Mouse (Mus musculus) midbrain, embryonic 15.5 days (tissue): ENCODE results near the gene Trpm2. TPM values are rescaled to one million over a fixed set of nuclear protein-coding genes. Genes with fewer than 3 reads are reported as not detected.
"Not testable (repeated sequence)": the region's sequence is repeated elsewhere in the genome, so short reads cannot be mapped to it uniquely, and the experiment has no call there.

Experiments
- ATAC-seq: fragments of 200-750 bp; cut with Nextera tagmentation; replicated peaks from 2 replicates; pipeline ENCODE4 v1.8.0; 2017; ENCODE audit warnings: moderate TSS enrichment
- H3K27ac ChIP-seq: fragments of 300-500 bp; sonication (generic); 2 replicates; pipeline ENCODE4 v1.5.1; 2015; ENCODE audit warnings: mild to moderate bottlenecking, inconsistent platforms
- H3K27me3 ChIP-seq: fragments of 300-500 bp; sonication (generic); replicated peaks from 2 replicates; pipeline ENCODE4 v1.6.1; 2015; ENCODE audit warnings: inconsistent platforms
- H3K36me3 ChIP-seq: fragments of 300-500 bp; sonication (generic); replicated peaks from 2 replicates; pipeline ENCODE4 v1.6.1; 2015; ENCODE audit warnings: inconsistent platforms
- H3K4me1 ChIP-seq: fragments of 300-500 bp; sonication (generic); 2 replicates; pipeline ENCODE4 v1.6.1; 2015; ENCODE audit warnings: inconsistent platforms
- H3K4me2 ChIP-seq: fragments of 300-500 bp; sonication (generic); 2 replicates; pipeline ENCODE4 v1.6.1; 2015; ENCODE audit warnings: inconsistent platforms, mild to moderate bottlenecking, moderate library complexity
- H3K4me3 ChIP-seq: fragments of 300-500 bp; sonication (generic); 2 replicates; pipeline ENCODE4 v1.5.1; 2015; ENCODE audit warnings: mild to moderate bottlenecking, inconsistent platforms
- H3K9ac ChIP-seq: fragments of 300-500 bp; sonication (generic); 2 replicates; pipeline ENCODE4 v1.6.1; 2015; ENCODE audit warnings: mild to moderate bottlenecking, inconsistent platforms
- H3K9me3 ChIP-seq: fragments of 300-500 bp; sonication (generic); 2 replicates; pipeline ENCODE4 v1.6.1; 2016; ENCODE audit warnings: inconsistent platforms
- WGBS: fragments of 180-500 bp; shearing (Covaris S2); methylation state at CpG from one replicate; pipeline ENCODE4 v1.1.7; 2015; ENCODE audit warnings: mixed read lengths; 5-methylcytosine and 5-hydroxymethylcytosine counted together
- polyA plus RNA-seq: library from polyadenylated mRNA; unstranded; fragments of >200 nt; fragmentation: Nextera tagmentation; extraction: Ambion mirVana; gene quantifications from 2 replicates; pipeline ENCODE4 v1.2.1, GENCODE M21; 2015

Gene Trpm2
- 3.7 and 6.1 TPM in 2 replicates for polyA plus RNA-seq

DNA sequence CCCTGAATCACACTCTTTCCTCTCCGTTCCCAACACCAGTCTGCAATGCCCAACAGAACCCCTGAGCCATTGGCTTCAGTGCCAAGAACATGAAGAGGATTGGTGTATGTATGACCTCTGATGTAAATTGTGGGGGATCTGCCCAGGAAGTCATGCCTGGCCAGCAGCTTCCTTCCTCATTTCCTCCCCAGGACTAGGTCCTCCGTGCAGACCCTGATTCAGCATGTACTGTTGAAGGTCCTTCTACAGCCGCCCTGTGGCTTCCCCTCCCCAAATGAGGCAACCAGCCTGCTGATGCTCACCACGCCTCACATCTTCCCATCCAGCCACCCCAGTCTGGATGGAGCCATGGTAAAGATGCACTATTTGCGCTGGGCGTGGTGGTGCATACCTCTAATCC, at the start of gene Trpm2:
Gene Trpm2, minus strand, starts transcription at position 83 of the 400 bp plus-strand sequence.
- Histone ChIP-seq H3K27me3 (peaks cover 18% of the 10 kb centered on the region; the same call in 1 of the 2 replicates), H3K4me3 (peak within 1 kb of the TSS; percentile 46), H3K4me1 (peaks cover 13% of the 10 kb centered on the region), H3K9me3 (no peaks in the 10 kb centered on the region), H3K9ac (peak within 1 kb of the TSS; percentile 49), H3K36me3 (no peaks in the 10 kb centered on the region), H3K27ac (no peak within 1 kb of the TSS), H3K4me2 (peak within 1 kb of the TSS; percentile 89)
- WGBS: 85% methylated on average over 6 of the region's 6 CpGs
- no peak for ATAC-seq

DNA sequence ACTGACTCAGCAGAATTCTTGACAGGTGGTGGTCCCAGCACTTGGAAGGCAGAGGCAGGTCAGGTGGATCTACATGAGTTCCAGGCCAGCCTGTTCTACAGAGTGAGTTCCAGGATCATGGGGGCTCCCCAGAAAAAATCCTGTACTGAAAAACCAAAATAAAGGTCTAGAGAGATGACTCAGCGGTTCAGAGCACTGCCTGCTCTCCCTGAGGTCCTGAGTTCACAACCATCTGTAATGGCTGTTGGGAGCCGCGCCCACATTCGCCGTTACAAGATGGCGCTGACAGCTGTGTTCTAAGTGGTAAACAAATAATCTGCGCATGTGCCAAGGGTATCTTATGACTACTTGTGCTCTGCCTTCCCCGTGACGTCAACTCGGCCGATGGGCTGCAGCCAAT, 49.6 kb upstream of the Trpm2 start:
- H3K9me3 ChIP-seq, H3K36me3 ChIP-seq, H3K9ac ChIP-seq, H3K27me3 ChIP-seq, H3K4me1 ChIP-seq, ATAC-seq, H3K4me2 ChIP-seq, H3K27ac ChIP-seq, H3K4me3 ChIP-seq: not testable (repeated sequence)
- 97% methylated on average over 7 of the region's 11 CpGs for WGBS

- Histone ChIP-seq H3K27me3 (no peaks in the 10 kb centered on the region), H3K4me3 (no peak overlapping the region), H3K9ac (no peak overlapping the region), H3K36me3 (no peaks in the 10 kb centered on the region), H3K9me3 (no peaks in the 10 kb centered on the region), H3K27ac (no peak overlapping the region), H3K4me1 (peaks cover 2% of the 10 kb centered on the region; the same call in 1 of the 2 replicates), H3K4me2 (no peak overlapping the region)
- ATAC-seq: 0 out of 2 replicates have a peak, but pooled peaks have one; percentile 37
- 74% methylated on average over 4 of the region's 4 CpGs for WGBS
Measured at GRCm38 (mm10) chr10:78019291-78019690, 48.9 kb upstream of the Trpm2 start.

DNA sequence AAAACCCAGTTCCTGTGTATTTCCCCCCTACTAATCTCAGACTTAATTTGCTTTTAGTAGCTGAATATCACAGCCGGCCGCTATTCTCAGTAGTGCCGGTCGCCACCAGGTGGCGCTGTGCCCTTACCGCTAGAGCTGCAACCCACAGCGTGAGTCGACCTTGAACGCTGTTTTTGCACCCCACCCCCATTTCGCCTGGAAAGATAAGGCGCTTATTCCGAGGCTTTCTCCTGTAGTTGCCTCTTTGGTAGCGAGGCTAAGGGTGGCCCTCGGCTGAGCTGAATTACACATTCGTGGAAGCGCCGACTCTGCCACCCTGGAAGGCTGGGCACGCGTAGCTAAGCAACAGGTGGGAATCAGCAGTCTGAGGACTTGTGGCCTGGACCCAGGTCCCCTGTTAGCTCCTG, 48.4 kb upstream of the Trpm2 start:
- Histone ChIP-seq H3K4me3 (peak overlapping the region; percentile 31), H3K27ac (no peak overlapping the region), H3K9me3 (no peaks in the 10 kb centered on the region), H3K4me1 (peaks cover 2% of the 10 kb centered on the region; the same call in 1 of the 2 replicates), H3K4me2 (peak overlapping the region; percentile 55), H3K36me3 (no peaks in the 10 kb centered on the region), H3K9ac (peak overlapping the region; percentile 7; the same call in 1 of the 2 replicates), H3K27me3 (no peaks in the 10 kb centered on the region)
- WGBS: 23% methylated on average over 19 of the region's 19 CpGs
- ATAC-seq: peak; percentile 75

GRCm38 (mm10) chr10:78016366-78016765, 46.0 kb upstream of the Trpm2 start:
- Histone ChIP-seq H3K36me3 (no peaks in the 10 kb centered on the region), H3K9ac (no peak overlapping the region), H3K4me1 (peaks cover 2% of the 10 kb centered on the region; the same call in 1 of the 2 replicates), H3K4me2 (no peak overlapping the region), H3K27ac (no peak overlapping the region), H3K9me3 (no peaks in the 10 kb centered on the region), H3K27me3 (no peaks in the 10 kb centered on the region), H3K4me3 (no peak overlapping the region)
- 56% methylated on average over 5 of the region's 5 CpGs for WGBS
- ATAC-seq: no peak

GRCm38 (mm10) chr10:78015489-78015888, 45.1 kb upstream of the Trpm2 start:
- Histone ChIP-seq H3K27ac (no peak overlapping the region), H3K4me1 (peaks cover 3% of the 10 kb centered on the region), H3K9me3 (no peaks in the 10 kb centered on the region), H3K4me2 (no peak overlapping the region), H3K4me3 (no peak overlapping the region), H3K9ac (no peak overlapping the region), H3K27me3 (no peaks in the 10 kb centered on the region; the same call in 1 of the 2 replicates), H3K36me3 (no peaks in the 10 kb centered on the region)
- 94% methylated on average over 1 of the region's 1 CpGs for WGBS
- ATAC-seq: no peak

- no peak overlapping the region for H3K4me3 ChIP-seq
- peaks cover 15% of the 10 kb centered on the region for H3K4me1 ChIP-seq
- H3K36me3 ChIP-seq: no peaks in the 10 kb centered on the region
- no peak overlapping the region for H3K27ac ChIP-seq
- no peak for ATAC-seq
- H3K9ac ChIP-seq: no peak overlapping the region
- H3K4me2 ChIP-seq: no peak overlapping the region
- 95% methylated on average over 18 of the region's 18 CpGs for WGBS
- no peaks in the 10 kb centered on the region for H3K9me3 ChIP-seq
- H3K27me3 ChIP-seq: no peaks in the 10 kb centered on the region; the same call in 1 of the 2 replicates
Measured at GRCm38 (mm10) chr10:78012661-78013495, 42.5 kb upstream of the Trpm2 start.

GRCm38 (mm10) chr10:78011116-78011515, 40.8 kb upstream of the Trpm2 start:
- H3K4me2 ChIP-seq, H3K9me3 ChIP-seq, H3K36me3 ChIP-seq, H3K27ac ChIP-seq, H3K9ac ChIP-seq, H3K27me3 ChIP-seq, H3K4me3 ChIP-seq, ATAC-seq: not testable (repeated sequence)
- WGBS: 92% methylated on average over 5 of the region's 5 CpGs
- peaks cover 32% of the 10 kb centered on the region for H3K4me1 ChIP-seq

DNA sequence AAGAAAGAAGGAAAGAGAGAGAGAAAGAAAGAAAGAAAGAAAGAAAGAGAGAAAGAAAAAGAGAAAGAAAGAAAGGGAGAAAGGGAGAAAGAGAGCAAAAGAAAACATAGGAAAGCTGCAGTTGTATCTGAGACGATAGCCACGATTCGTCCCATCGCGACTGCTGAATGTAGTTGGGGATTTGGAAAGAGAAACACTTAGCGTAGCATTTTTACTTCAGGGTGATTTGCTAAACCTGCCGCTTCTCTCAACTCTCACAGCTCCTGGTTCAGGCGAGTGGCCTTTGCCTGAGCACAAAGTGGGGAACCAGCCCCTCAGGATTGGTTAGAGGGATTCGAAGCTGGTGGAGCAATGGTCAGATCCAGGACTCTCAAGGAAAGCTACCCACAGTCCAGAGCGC, 40.0 kb upstream of the Trpm2 start:
- no peak for ATAC-seq
- no peak overlapping the region for H3K4me3 ChIP-seq

GRCm38 (mm10) chr10:78009945-78010293, 39.6 kb upstream of the Trpm2 start, which contains the start of gene Pfkl:
Gene Pfkl (minus strand): TSS chr10:78010083.
- no peaks in the 10 kb centered on the region for H3K9me3 ChIP-seq
- WGBS: under 1% methylated on average over 9 of the region's 9 CpGs
- H3K27me3 ChIP-seq: no peaks in the 10 kb centered on the region; the same call in 1 of the 2 replicates
- H3K4me1 ChIP-seq: peaks cover 35% of the 10 kb centered on the region
- H3K4me3 ChIP-seq: peak within 1 kb of the TSS; percentile 59
- no peak for ATAC-seq
- peak within 1 kb of the TSS; percentile 92 for H3K27ac ChIP-seq
- peak within 1 kb of the TSS; percentile 55 for H3K9ac ChIP-seq
- H3K4me2 ChIP-seq: peak within 1 kb of the TSS; percentile 82
- no peaks in the 10 kb centered on the region for H3K36me3 ChIP-seq

More for the DNA sequence above, 40.0 kb upstream of the Trpm2 start:
- Histone ChIP-seq H3K4me2 (peak overlapping the region; percentile 82), H3K9ac (no peak overlapping the region), H3K27me3 (no peaks in the 10 kb centered on the region; the same call in 1 of the 2 replicates), H3K9me3 (no peaks in the 10 kb centered on the region), H3K27ac (no peak overlapping the region), H3K4me1 (peaks cover 35% of the 10 kb centered on the region), H3K36me3 (no peaks in the 10 kb centered on the region)
- WGBS: 14% methylated on average over 10 of the region's 10 CpGs

- Histone ChIP-seq H3K27ac (peak overlapping the region; percentile 92), H3K9me3 (no peaks in the 10 kb centered on the region), H3K4me1 (peaks cover 35% of the 10 kb centered on the region), H3K9ac (peak overlapping the region; percentile 55), H3K4me3 (peak overlapping the region; percentile 59), H3K27me3 (no peaks in the 10 kb centered on the region; the same call in 1 of the 2 replicates), H3K4me2 (peak overlapping the region; percentile 82), H3K36me3 (no peaks in the 10 kb centered on the region)
- under 1% methylated on average over 59 of the region's 59 CpGs for WGBS
- ATAC-seq: peak; percentile 98
Measured at GRCm38 (mm10) chr10:78009184-78009944, 39.0 kb upstream of the Trpm2 start.

- no peaks in the 10 kb centered on the region; the same call in 1 of the 2 replicates for H3K27me3 ChIP-seq
- peaks cover 35% of the 10 kb centered on the region for H3K4me1 ChIP-seq
- peak overlapping the region; percentile 82 for H3K4me2 ChIP-seq
- peak overlapping the region; percentile 59 for H3K4me3 ChIP-seq
- no peak for ATAC-seq
- no peaks in the 10 kb centered on the region for H3K9me3 ChIP-seq
- H3K36me3 ChIP-seq: no peaks in the 10 kb centered on the region
- peak overlapping the region; percentile 55; the same call in 1 of the 2 replicates for H3K9ac ChIP-seq
- H3K27ac ChIP-seq: no peak overlapping the region
- 78% methylated on average over 3 of the region's 3 CpGs for WGBS
Measured at GRCm38 (mm10) chr10:78008169-78008568, 37.8 kb upstream of the Trpm2 start.
